Mouse (Mus musculus) embryonic fibroblast, embryonic 13.5 days (primary cell): Measurements from ENCODE around the gene Sec14l1.

Experiments
- CTCF ChIP-seq: IDR thresholded peaks from 2 replicates; pipeline ENCODE4 v1.5.1; 2011; ENCODE audit warnings: mild to moderate bottlenecking, control low read depth, low read length, moderate library complexity, borderline replicate concordance; ENCODE audit not compliant: insufficient read depth
- POLR2A ChIP-seq: IDR thresholded peaks from 2 replicates; pipeline ENCODE4 v1.6.1; 2011; ENCODE audit warnings: low read depth, mild to moderate bottlenecking, control low read depth, low read length, moderate library complexity

DNA sequence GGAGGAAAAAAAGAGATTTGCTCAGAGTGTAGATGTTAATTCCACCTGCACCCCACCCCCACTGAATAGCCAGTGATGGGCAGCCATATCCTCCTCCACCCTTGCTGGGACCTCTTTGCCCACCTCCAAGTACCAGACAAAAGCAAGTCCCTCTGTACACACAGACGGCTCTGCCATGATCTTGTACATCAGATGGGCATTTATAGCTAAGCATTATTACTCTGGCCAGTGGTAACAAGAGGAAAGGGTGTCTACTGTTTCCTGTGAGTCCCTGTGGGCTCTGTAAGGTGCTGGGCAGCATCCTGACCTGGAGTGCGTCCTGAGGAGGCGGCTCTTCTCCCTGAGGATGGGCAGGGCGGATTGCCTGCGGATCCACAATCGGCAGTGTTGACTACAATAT lies 7.0 kb downstream of the Sec14l1 start:
- TF ChIP-seq CTCF (no peak), POLR2A (no peak)
